Mouse (Mus musculus): ENCODE measurements at regions not wholly inside any gene's neighbourhood (a gene's known extent, or its start where the extent isn't known, plus 50 kb on each side); places are given as distances from the start of the nearest gene placed in this dataset.

DNA sequence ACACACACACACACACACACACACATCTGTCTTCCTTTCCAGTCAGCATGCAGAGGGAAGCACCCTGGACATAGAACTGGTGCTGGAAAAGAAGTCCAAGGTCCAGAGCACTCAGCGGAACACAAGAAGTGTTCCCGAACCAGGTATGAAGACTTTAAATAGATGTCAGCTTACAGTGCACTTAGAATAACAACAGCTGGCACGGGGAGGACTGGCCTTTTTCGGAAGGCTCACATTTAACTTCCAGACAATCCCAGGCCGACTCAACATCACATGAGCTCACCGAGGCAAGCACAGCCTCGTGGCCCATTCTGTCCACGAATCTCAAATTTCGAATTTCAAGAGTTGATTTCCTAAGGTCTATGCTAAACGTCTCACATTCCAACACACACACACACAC lies 70.9 kb upstream of the Slc25a33 start:
- no peak for DNase-seq (ENCODE audit: low read depth, low spot score)

DNA sequence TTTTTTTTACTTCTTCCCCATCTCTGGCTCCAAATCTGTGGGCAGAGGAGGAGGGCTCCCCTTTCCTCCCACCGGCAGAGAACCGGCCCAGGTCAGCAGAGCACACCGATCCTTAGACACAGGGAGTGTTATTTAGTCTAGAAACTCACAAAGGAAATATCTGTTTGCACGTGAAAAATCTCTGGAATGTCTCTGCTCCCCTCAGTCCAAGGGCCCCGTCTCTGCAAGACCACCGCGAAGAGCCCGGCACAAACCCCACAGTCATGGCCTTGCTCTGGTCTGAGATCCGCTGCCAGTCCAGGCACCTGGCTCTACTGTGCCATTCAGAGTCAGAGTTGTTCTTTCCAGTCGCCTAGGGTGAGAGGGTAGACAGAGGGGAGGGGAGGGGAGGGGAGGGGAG lies 69.7 kb upstream of the Slc25a33 start:
- DNase-seq (ENCODE audit: low read depth, low spot score): no peak

DNA sequence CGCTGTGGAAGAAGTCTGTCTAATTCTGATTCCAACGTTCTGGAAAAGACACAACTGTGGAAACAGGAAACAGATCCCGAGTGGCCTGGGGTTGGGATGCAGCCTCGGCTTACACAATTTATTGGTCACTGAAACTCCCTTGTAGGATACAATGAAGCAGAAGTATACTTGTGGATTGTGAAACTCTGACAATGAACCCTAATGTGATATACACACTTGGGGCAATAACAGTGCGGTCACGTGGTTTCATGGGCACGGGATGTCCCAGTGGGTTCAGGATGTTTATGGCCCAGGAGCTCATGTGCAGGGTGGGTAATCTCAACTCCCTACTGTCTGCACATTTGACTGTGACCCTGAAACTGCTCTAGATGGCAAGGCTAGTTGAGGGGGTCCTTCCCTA lies 68.8 kb upstream of the Slc25a33 start:
- no peak for DNase-seq (ENCODE audit: low read depth, low spot score)

DNA sequence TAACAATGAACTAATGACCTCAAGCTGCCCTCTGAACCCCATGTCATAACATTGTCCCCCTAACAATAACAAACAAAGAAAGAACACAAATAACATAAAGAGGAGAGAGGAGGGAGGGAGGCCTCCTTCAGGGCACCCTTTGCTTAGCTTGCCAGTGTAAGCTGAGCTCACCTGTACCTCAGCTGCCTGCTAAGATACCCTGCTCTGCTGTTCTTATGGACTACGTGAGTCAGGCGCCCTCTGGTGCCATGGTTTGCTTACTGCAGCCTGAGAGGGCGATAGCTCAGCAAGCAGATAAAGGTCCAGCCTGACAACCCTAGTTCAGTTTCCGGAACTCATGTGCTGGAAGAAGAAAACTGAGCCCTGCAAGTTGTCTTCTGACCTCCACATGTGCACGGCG lies 67.8 kb upstream of the Slc25a33 start:
- peak; percentile 34 for DNase-seq (ENCODE audit: low read depth, low spot score)

DNA sequence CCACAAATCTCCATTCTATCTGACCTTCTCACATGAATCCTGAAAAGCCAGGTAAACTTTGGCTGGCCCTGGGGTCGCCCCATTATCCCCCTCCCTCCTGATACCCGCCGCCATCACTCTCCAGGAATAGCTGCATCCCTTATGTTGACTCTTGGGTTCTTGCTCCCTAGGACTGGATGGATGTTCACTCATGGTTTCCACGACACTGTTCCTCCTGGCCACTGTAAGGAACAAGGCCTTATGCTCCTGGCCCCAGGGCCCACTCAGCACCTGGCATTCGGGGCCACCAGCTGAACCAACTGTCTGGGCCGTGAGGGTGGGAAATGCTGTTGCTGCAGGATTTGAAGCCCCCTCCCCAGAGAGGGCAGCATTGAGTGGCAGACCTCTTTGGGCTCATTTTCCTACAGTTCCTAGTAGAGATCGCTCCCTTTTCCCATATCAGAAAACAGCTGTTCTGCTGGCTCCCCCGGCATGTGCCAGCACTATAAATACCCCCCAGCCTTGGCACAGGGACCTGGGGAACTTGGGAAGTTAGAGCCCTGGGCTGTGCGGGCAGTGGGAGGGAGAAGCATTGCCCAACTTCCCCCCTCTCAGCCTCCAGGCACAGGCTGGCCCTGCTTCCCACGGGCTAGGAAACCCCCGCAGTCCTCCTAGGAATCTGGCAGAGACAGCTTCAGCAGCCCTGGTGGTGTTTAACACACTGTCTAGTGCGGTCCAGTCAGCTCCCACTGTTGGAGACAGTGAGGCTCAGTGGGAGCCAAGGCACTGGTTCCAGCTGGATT lies 66.6 kb upstream of the Slc25a33 start:
- DNase-seq (ENCODE audit: low read depth, low spot score): peak; percentile 79

DNA sequence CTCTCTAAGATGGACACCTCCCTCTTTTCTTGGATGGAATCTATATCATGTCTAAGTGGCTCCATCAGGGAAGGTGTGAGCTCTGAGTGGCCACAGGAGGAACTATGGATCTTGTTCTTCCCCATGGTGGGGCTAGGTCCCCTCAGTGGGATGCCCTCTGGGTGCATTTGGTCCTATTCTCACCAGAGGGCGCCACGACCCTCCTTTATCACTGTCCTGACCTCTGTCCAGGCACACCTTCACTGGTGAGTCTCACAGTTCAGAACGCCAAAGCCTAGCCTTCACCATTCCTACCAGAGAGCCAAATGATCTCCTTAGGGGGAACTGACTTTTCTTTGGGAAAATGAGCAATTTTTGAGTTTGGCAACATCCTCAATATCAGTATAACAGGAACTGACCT lies 64.6 kb upstream of the Slc25a33 start:
- no peak for DNase-seq (ENCODE audit: low read depth, low spot score)

- no peak for DNase-seq (ENCODE audit: low read depth, low spot score)
These were observed 60.6 kb upstream of the Slc25a33 start for GRCm38 (mm10) chr4:149834646-149835156.

DNA sequence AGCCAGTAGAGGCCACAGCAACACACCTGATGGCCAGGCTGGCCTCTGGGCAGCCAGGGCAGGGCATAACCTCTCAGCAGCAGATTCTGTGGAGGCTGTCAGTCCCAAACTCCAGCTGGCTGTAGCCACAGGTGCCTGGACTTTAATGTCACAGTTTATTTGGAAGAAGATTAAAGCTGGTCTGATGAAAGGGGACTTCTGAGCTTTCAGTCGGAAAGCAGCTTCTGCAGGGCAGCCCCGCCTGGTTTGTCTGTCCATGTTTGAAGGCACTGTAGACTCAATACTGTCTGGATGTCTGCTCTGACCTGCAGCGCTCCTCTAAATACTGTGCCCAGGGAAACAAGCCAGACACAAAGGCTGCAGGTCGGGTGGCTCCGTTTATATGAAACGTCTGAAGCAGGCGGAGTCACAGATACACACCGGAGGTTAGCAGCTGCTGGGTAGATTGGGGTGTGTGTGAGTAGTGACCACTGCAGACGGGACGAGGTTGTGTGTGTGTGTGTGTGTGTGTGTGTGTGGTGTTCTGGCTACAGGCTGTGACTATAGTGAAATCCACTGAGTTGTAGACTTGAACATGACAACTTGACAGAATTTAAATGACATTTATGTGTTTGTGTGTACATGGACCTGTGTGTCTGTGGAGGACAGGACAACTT lies 58.5 kb upstream of the Slc25a33 start:
- no peak for DNase-seq (ENCODE audit: low read depth, low spot score)

GRCm38 (mm10) chr4:149830551-149831192 lies 56.6 kb upstream of the Slc25a33 start:
- DNase-seq (ENCODE audit: low read depth, low spot score): peak; percentile 77

GRCm38 (mm10) chr4:149829964-149830363 lies 55.9 kb upstream of the Slc25a33 start:
- DNase-seq (ENCODE audit: low read depth, low spot score): no peak

- no peak for DNase-seq (ENCODE audit: low read depth, low spot score)
These were observed 53.7 kb upstream of the Slc25a33 start for GRCm38 (mm10) chr4:149827784-149828183.

Data from skeletal muscle tissue, adult 2 months (tissue).